Mouse (Mus musculus) E14TG2a.4 (cell line): ENCODE measurements around the gene Plin3.

ENCODE experiments used
- CTCF ChIP-seq: conservative IDR thresholded peaks from 2 replicates; pipeline ENCODE4 v1.5.1; 2014; ENCODE audit warnings: low read length
- NANOG ChIP-seq: IDR thresholded peaks from 2 replicates; pipeline ENCODE4 v1.6.1; 2014; ENCODE audit warnings: borderline replicate concordance, low read length, mixed read lengths
- POU5F1 ChIP-seq: IDR thresholded peaks from 2 replicates; pipeline ENCODE4 v1.6.1; 2014; ENCODE audit warnings: low read length, borderline replicate concordance

- no peak for TF ChIP-seq CTCF
- TF ChIP-seq NANOG = no peak
- TF ChIP-seq POU5F1 = no peak
Measured at GRCm38 (mm10) chr17:56285995-56286394, 6.7 kb downstream of the Plin3 start.
